Mouse (Mus musculus) adrenal gland, postnatal 25 days (tissue): ENCODE measurements at regions not wholly inside any gene's neighbourhood (a gene's known extent, or its start where the extent isn't known, plus 50 kb on each side); places are given as distances from the start of the nearest gene placed in this dataset.

ENCODE experiments used
- DNase-seq: peaks from one replicate; pipeline ENCODE4 v3.0.0; 2021; ENCODE audit warnings: mixed read lengths

DNA sequence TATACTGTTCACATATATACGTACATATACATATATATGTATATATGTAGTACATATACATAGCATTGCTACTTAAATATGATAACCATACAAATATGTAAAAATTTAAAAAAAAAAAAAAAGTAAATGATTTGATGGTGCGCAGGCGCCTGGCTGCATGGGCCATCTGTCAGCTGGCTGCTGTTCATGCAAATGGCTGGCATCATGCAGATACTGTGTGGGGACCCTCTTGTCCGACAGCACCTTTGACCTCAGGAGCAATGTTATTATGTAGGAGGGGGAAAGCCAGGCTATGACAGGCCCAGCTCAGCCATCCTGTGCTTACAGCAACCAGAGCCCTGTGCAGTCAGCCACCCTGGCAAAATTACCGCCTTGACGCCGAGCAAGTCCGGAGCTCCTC is 65.1 kb upstream of the Tnrc6c start:
- DNase-seq: no peak

DNA sequence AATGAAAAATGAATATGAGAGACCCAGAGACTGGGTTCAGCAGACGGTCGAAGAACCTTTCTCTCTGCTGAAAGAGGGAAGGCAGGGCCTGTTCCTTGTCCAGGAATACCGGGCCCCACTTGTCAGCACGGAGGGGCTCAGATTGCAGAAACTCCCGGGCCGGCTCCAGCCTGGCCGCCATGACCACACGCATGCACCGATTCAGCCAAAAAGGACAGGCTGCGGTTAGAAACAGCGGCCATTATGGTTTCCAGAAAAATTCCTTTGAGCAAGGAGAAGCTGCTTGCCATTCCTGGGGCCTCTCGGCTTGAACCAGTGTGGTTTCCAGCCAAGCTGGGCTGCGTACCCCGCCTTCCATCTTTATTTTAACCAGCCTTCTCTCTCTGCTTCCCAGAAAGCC is 64.7 kb upstream of the Tnrc6c start:
- DNase-seq: no peak

GRCm38 (mm10) chr11:117592570-117592969 is 61.5 kb upstream of the Tnrc6c start:
- DNase-seq: no peak

GRCm38 (mm10) chr11:117596201-117596600 is 57.9 kb upstream of the Tnrc6c start:
- DNase-seq: peak; percentile 46

DNA sequence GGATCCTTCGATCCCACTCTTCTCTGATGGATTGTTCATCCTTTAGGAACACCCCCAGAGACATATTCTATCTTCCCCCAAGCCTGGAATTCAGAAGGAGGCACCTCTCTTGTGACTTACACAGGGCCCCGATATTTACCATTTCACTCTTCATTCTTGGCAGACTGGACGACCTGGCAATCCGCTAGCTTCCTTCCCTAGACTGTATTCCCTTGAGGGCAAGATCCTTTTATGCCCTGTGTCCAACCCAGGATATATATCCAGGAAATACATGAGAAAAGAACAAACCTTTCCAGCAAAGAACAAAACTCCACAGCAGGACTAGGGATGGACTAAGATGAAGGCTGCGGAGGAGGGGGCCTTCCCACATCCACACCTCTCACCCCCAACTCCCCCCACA is 56.3 kb upstream of the Tnrc6c start:
- DNase-seq: no peak

DNA sequence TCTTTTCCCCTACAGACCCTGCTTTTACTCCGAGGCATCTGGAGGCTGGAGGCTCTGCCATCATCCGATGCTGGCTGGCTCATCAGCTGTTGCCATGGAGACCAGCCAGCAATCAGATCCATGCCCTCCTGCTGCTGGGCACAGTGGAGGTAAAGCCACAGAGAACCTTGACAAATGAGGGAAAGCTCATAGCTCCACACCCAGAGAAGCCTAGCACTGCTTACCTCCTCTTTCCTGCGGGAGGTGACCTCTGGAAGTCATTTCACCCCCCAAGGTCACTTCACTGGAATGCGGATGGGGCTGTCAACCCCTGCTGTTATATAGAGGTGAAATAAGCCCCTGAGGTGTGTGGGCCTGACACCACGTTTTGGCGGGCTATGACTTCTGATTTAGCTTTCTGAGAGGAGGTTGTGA is 55.9 kb upstream of the Tnrc6c start:
- DNase-seq: peak; percentile 37

DNA sequence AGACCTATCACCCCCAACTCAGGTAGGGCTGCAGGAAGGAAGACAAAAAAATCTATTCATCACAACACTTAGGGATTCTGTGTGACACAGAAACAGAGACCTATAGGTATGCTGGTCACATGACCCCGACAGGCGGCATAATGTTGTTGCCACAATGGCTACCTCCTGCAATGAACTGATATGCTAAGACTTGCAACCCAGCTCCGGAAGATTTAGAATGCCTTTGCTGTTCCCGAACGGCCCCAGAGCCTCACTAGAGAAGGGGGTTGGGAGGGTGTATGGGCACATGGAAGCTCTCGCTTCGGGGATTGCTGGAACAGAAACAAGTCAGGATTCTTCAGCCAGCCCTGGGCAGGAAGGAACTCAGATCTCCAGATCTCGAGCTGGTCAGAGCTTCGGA is 55.5 kb upstream of the Tnrc6c start:
- DNase-seq: no peak

DNA sequence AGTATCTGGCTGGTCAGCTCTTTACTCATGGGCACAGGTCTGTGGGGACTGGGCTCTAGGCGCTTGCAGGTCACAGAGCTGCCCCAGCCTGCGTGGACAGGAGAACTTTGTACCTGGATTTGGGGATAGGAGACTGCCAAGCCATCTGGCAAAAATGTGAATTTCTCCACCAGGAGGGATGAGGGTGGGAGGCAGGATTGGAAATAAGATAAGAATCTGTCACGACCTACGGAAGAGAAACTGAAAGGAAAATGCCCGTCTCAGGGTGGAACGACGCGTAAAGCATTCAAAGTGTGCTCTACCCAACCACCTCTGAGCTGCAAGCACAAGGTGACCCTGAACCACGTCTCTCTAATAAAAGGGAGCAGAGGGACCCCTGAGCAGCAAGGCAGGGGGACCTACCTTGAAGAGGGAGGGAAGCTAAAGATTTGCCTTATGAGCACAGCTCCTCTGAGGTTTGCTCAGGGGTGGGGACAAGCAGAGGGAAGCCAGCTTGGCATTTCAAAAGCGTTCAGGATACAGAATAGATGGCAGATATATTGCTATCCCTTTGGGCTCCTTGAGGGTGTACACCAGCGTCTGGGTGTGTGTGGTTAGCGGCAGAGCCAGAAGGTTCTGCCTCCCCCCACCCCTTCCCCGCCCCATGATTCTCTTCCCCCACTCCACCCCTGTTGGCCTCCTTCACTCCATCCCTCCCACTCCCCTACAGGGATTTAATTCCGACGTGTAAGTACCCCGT is 54.9 kb upstream of the Tnrc6c start:
- no peak for DNase-seq

DNA sequence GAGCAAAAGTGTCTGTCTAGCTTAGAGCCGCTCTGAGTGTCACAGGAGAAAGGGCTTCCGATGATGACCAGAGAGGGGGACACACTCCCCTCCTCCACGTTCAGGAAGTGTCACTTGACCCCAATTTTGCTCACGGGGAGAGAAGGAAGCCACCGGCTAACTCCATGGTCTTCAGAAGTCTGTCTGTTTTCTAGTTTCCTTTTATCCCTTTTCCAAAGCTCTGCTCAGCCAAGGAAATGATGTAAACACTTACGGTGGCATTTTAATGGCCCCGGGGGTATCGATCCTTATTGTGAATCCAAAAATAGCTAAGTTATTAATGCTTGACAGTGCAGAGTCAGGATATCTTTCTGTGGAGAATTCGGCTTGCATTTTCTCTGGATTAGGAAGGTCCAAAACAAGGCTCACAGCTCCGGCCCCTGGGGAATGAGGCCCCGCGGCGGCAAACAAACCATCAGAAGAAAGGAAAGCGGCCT is 54.3 kb upstream of the Tnrc6c start:
- DNase-seq: no peak

- no peak for DNase-seq
These were observed 52.9 kb upstream of the Tnrc6c start for GRCm38 (mm10) chr11:117601147-117601546.

DNA sequence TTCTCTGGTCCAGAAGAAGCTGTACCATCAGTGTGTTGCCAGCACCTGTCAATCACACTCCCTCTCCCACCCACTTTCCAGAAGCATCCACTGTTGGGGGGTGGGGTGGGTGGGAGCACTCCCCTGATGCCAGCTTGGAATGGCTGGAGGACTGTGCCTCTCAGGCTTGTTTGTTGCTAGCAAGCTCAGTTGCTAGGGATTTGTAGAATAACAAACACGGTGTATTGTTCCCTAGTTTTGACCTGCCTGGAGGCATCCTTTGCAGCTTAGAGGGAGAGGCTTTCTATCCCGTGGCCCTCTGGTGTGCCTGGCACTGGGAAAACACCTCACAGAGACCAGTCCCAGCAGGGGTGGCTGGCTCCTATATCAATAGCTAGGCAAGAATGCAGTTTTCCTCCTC is 50.1 kb upstream of the Tnrc6c start:
- no peak for DNase-seq
